Mouse (Mus musculus) heart, embryonic 10.5 days (tissue): ENCODE results near the gene Atp5d. TPM values are rescaled to one million over a fixed set of nuclear protein-coding genes. Genes with fewer than 3 reads are reported as not detected.

Experiments
- DNase-seq: peaks from one replicate; pipeline ENCODE4 v3.0.0-alpha.2; 2017; ENCODE audit warnings: low spot score
- H3K27ac ChIP-seq: fragments of 300-500 bp; sonication (generic); 2 replicates; pipeline ENCODE4 v1.5.1; 2016; ENCODE audit warnings: mild to moderate bottlenecking
- H3K27me3 ChIP-seq: fragments of 300-500 bp; sonication (generic); 2 replicates; pipeline ENCODE4 v1.6.1; 2016; ENCODE audit warnings: mild to moderate bottlenecking; ENCODE audit not compliant: poor library complexity, insufficient read depth, severe bottlenecking
- H3K36me3 ChIP-seq: fragments of 300-500 bp; sonication (generic); 2 replicates; pipeline ENCODE4 v1.6.1; 2016; ENCODE audit warnings: mild to moderate bottlenecking, moderate library complexity
- H3K4me1 ChIP-seq: fragments of 300-500 bp; sonication (generic); 2 replicates; pipeline ENCODE4 v1.6.1; 2016; ENCODE audit warnings: mild to moderate bottlenecking
- H3K4me3 ChIP-seq: fragments of 300-500 bp; sonication (generic); 2 replicates; pipeline ENCODE4 v1.5.1; 2016; ENCODE audit warnings: mild to moderate bottlenecking, moderate library complexity
- H3K9me3 ChIP-seq: fragments of 300-500 bp; sonication (generic); 2 replicates; pipeline ENCODE4 v1.6.1; 2016; ENCODE audit warnings: mild to moderate bottlenecking, moderate library complexity
- WGBS: fragments of 180-500 bp; shearing (Covaris S2); methylation state at CpG from one replicate; pipeline ENCODE4 v1.1.7; 2016; 5-methylcytosine and 5-hydroxymethylcytosine counted together
- polyA plus RNA-seq: library from polyadenylated mRNA; unstranded; fragments of >200 nt; fragmentation: Nextera tagmentation; extraction: Ambion mirVana; gene quantifications from 2 replicates; pipeline ENCODE4 v1.2.1, GENCODE M21; 2016

Atp5d gene
- polyA plus RNA-seq, result 689 and 872 TPM in 2 replicates

- peaks cover 55% of the 10 kb centered on the region for H3K27me3 ChIP-seq
- peak within 1 kb of the TSS; percentile 83 for H3K4me3 ChIP-seq
- WGBS, result 1% methylated on average over 92 of the region's 94 CpGs
- H3K4me1 ChIP-seq, result peaks cover 63% of the 10 kb centered on the region
- no peaks in the 10 kb centered on the region for H3K9me3 ChIP-seq
- H3K36me3 ChIP-seq, result peaks cover 25% of the 10 kb centered on the region
- no peak for DNase-seq
- peak within 1 kb of the TSS; percentile 87 for H3K27ac ChIP-seq
Measured at GRCm38 (mm10) chr10:80138553-80139438, at the start of gene Atp5d. Atp5d (plus strand) TSS chr10:80138632.

- no peak overlapping the region for H3K27ac ChIP-seq
- DNase-seq, result no peak
- WGBS, result 34% methylated on average over 4 of the region's 4 CpGs
- no peaks in the 10 kb centered on the region for H3K9me3 ChIP-seq
- peak overlapping the region; percentile 8; the same call in 1 of the 2 replicates for H3K4me3 ChIP-seq
- peaks cover 33% of the 10 kb centered on the region for H3K36me3 ChIP-seq
- no peaks in the 10 kb centered on the region for H3K27me3 ChIP-seq
- H3K4me1 ChIP-seq, result peaks cover 60% of the 10 kb centered on the region
Measured at GRCm38 (mm10) chr10:80089146-80089545, 49.3 kb upstream of the Atp5d start.

GRCm38 (mm10) chr10:80091527-80091926, 46.9 kb upstream of the Atp5d start:
- Histone ChIP-seq H3K4me3 (no peak overlapping the region), H3K27me3 (no peaks in the 10 kb centered on the region), H3K27ac (peak overlapping the region; percentile 23; the same call in 1 of the 2 replicates), H3K4me1 (peaks cover 66% of the 10 kb centered on the region), H3K9me3 (no peaks in the 10 kb centered on the region), H3K36me3 (peaks cover 14% of the 10 kb centered on the region)
- WGBS, result 90% methylated on average over 6 of the region's 6 CpGs
- no peak for DNase-seq

- no peak for DNase-seq
- H3K4me1 ChIP-seq, result peaks cover 69% of the 10 kb centered on the region
- peaks cover 14% of the 10 kb centered on the region for H3K36me3 ChIP-seq
- 0 out of 2 replicates have a peak overlapping the region, but pooled peaks have one; percentile 38 for H3K27ac ChIP-seq
- H3K27me3 ChIP-seq, result no peaks in the 10 kb centered on the region
- 84% methylated on average over 5 of the region's 5 CpGs for WGBS
- no peaks in the 10 kb centered on the region for H3K9me3 ChIP-seq
- no peak overlapping the region for H3K4me3 ChIP-seq
Measured at GRCm38 (mm10) chr10:80092690-80093089, 45.7 kb upstream of the Atp5d start.

DNA sequence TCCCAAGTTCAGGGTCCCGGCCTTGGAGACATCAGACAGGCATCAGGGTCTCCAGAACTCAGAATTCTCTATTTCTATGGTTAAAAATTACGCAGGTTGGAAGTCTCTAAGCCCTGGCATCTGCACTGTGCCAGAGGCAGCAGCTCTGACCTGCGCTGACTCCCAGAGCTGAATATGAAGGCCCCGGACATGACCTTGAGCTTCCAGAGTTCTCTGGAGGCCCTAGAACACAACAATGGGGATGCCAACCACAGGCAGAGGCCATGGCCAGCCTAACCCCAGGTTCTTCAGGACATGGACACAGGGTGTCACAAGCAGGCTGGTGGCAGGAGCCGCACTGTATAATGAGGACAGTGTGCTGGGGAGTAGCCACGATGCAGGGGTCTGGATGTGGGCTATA, 44.3 kb upstream of the Atp5d start:
- DNase-seq, result no peak
- 89% methylated on average over 6 of the region's 6 CpGs for WGBS
- Histone ChIP-seq H3K4me1 (peaks cover 77% of the 10 kb centered on the region), H3K9me3 (no peaks in the 10 kb centered on the region), H3K36me3 (peaks cover 12% of the 10 kb centered on the region), H3K27ac (peak overlapping the region; percentile 13; the same call in 1 of the 2 replicates), H3K4me3 (no peak overlapping the region), H3K27me3 (no peaks in the 10 kb centered on the region)

- H3K9me3 ChIP-seq, result no peaks in the 10 kb centered on the region
- no peaks in the 10 kb centered on the region for H3K27me3 ChIP-seq
- H3K36me3 ChIP-seq, result peaks cover 11% of the 10 kb centered on the region; the same call in 1 of the 2 replicates
- peak overlapping the region; percentile 13; the same call in 1 of the 2 replicates for H3K27ac ChIP-seq
- peaks cover 78% of the 10 kb centered on the region for H3K4me1 ChIP-seq
- no peak overlapping the region for H3K4me3 ChIP-seq
- no peak for DNase-seq
- 74% methylated on average over 3 of the region's 3 CpGs for WGBS
Measured at GRCm38 (mm10) chr10:80094684-80095083, 43.7 kb upstream of the Atp5d start.

DNA sequence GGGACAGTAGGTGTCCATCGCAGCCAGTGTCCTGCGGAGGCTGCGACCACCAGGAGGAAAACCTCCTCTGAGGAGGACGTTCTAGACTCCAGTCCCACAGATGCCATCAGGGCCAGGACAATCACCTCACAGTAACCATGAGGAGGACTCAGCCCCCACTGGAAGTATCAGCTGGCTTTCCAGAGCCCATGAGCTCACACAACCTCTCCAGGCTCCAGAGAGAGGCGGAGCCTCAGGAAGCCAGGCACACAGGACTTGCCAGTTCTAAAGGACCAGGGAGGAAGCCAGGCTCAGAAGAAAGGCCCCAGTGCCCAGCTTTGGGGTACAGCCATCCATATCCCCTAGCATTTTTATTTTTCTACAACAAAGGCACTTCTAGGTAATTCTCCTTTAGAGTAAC, 42.9 kb upstream of the Atp5d start:
- peaks cover 87% of the 10 kb centered on the region for H3K4me1 ChIP-seq
- H3K36me3 ChIP-seq, result peaks cover 10% of the 10 kb centered on the region; the same call in 1 of the 2 replicates
- 80% methylated on average over 5 of the region's 5 CpGs for WGBS
- peak overlapping the region; percentile 80; the same call in 1 of the 2 replicates for H3K27ac ChIP-seq
- DNase-seq, result no peak
- no peak overlapping the region for H3K4me3 ChIP-seq
- H3K27me3 ChIP-seq, result no peaks in the 10 kb centered on the region
- no peaks in the 10 kb centered on the region for H3K9me3 ChIP-seq

DNA sequence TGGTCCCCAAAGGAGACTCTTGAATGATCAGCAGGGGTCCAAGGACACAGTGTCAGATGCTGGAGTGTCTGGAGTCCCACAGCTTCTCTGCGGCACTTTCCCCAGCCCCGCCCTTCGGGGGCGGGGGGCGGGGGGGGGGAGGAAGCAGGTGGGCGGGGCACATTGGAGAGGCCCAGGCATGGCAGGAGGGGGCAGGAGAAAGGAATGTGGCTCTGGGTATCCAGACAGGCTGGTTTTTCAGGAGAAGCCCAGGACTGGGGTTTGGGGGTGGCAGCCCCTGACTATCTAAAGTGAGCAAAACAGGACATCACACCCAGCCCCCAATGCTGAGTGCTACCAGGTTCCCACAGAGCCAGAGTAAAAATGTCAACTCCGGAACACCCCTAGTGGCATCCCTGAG, 41.2 kb upstream of the Atp5d start:
- 7% methylated on average over 6 of the region's 7 CpGs for WGBS
- Histone ChIP-seq H3K4me3 (peak overlapping the region; percentile 36), H3K36me3 (0 out of 2 replicates have a peak, but pooled peaks cover 4% of the 10 kb centered on the region), H3K27ac (peak overlapping the region; percentile 80), H3K9me3 (no peaks in the 10 kb centered on the region), H3K4me1 (peaks cover 96% of the 10 kb centered on the region), H3K27me3 (no peaks in the 10 kb centered on the region)
- peak; percentile 90 for DNase-seq

GRCm38 (mm10) chr10:80098630-80099029, 39.8 kb upstream of the Atp5d start:
- Histone ChIP-seq H3K36me3 (0 out of 2 replicates have a peak, but pooled peaks cover 4% of the 10 kb centered on the region), H3K27ac (0 out of 2 replicates have a peak overlapping the region, but pooled peaks have one; percentile 18), H3K4me3 (no peak overlapping the region), H3K27me3 (no peaks in the 10 kb centered on the region), H3K4me1 (peaks cover 92% of the 10 kb centered on the region), H3K9me3 (no peaks in the 10 kb centered on the region)
- 80% methylated on average over 5 of the region's 5 CpGs for WGBS
- DNase-seq, result no peak

DNA sequence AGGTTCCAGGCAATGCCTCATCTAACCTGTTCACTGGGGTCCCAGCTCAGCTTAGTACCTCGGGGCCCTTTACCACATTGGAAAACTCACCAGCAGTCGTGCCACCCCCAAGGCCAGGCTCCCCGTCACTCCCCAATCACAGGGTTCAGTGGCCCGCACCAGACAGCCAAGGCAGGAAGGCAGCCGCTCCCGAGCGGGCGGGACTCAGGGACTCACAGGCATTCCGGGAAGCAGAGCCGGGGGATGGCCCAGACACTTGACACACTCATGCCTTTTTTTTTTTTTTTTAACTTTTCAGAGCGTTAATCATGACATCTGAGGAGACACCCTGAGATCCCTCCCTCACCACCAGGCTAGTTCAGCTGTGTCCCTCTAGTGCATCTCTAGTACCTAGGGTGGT, 37.5 kb upstream of the Atp5d start:
- H3K9me3 ChIP-seq, result no peaks in the 10 kb centered on the region
- peak overlapping the region; percentile 97 for H3K4me3 ChIP-seq
- 0 out of 2 replicates have a peak, but pooled peaks cover 4% of the 10 kb centered on the region for H3K36me3 ChIP-seq
- DNase-seq, result no peak
- H3K27ac ChIP-seq, result peak overlapping the region; percentile 94
- H3K27me3 ChIP-seq, result no peaks in the 10 kb centered on the region
- 40% methylated on average over 11 of the region's 11 CpGs for WGBS
- peaks cover 75% of the 10 kb centered on the region for H3K4me1 ChIP-seq

GRCm38 (mm10) chr10:80102216-80102915, 36.1 kb upstream of the Atp5d start:
- Histone ChIP-seq H3K36me3 (0 out of 2 replicates have a peak, but pooled peaks cover 4% of the 10 kb centered on the region), H3K27ac (peak overlapping the region; percentile 94), H3K4me3 (peak overlapping the region; percentile 97), H3K9me3 (no peaks in the 10 kb centered on the region), H3K4me1 (peaks cover 61% of the 10 kb centered on the region), H3K27me3 (no peaks in the 10 kb centered on the region)
- WGBS, result under 1% methylated on average over 58 of the region's 59 CpGs
- DNase-seq, result peak; percentile 92

GRCm38 (mm10) chr10:80103032-80103431, 35.4 kb upstream of the Atp5d start:
- H3K9me3 ChIP-seq, result no peaks in the 10 kb centered on the region
- H3K4me1 ChIP-seq, result peaks cover 55% of the 10 kb centered on the region
- H3K4me3 ChIP-seq, result peak overlapping the region; percentile 97
- H3K27ac ChIP-seq, result peak overlapping the region; percentile 94
- no peaks in the 10 kb centered on the region for H3K27me3 ChIP-seq
- no peak for DNase-seq
- 0 out of 2 replicates have a peak, but pooled peaks cover 4% of the 10 kb centered on the region for H3K36me3 ChIP-seq
- 75% methylated on average over 2 of the region's 2 CpGs for WGBS
